Mouse (Mus musculus): ENCODE results near the gene Mrpl47. TPM values are rescaled to one million over a fixed set of nuclear protein-coding genes. Genes with fewer than 3 reads are reported as not detected.

Gene Mrpl47
- 21.4 TPM for polyA plus RNA-seq (2017; shearing (Covaris generic))

DNA sequence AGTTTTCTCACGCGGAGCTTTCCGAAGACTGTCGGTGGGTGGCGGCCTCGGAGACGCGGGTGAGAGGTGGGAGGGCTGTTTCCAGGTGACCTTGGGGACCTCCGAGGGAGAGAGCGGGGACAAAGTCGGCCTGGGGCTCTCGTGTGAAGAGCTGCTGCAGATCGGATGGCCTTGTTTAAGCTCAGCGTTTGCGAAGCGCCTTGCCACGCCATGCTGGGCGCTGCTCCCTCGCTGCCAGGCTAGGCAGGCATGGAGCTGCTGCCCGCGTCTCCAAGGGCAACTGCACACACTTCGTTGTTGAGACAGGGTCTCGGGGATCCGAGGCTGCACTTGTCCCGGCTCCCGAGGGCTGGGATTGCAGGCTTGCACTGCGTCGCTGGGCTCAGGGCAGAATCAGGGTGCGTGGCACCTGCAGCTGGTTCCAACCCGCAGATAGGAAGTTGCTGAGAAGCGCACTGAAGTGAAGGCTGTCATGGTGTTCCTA is at the start of gene Mrpl47:
TSS of gene Mrpl47 (minus strand) at position 434 of the 484 bp plus-strand sequence.

DNA sequence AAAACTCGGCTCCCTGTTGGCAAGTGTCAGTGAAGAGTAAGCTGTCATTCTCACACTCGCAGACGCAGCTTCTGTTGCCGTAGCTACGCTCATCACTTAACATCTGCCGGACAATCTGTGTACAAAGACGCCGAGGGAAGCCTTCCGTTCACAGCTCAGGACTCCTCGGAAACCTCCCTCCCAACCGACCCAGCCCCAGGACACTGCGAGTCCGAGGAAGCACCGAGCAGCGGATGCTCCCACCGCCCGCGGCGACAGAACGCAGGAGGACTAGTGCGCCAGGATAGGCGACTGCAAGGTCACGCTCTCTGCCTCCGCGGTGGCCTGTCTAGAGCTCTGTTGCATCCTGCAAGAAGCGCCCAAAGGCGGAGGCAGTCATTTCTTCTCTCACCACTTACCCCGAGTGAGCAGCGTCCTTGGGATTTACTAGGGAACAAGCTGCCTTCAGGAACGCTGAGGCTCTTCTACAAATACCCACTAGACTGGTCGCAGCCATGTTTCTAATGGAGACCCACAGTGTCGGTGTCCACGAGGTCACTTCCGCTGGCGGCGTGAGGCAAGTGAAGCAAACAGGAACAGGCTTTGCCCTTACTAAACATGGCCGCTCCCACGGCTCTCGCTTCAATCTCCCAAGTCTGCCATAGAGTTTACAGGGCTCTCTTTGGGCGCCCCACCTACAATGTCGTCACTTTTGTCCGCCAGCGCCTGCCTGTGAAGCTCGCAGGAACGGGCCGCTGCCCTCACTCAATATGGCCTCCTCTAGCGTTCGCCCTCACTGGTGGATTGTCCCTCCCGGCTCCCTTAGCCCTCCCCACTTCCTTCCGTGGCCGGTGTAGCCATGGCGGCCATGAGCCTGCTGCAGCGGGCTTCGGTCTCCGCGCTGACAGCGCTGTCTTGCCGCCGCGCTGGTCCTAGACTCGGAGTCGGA is 897 bp downstream of the Mrpl47 start, which contains the start of gene Ndufb5:
TSS of gene Ndufb5 (plus strand) at position 747 of the 928 bp plus-strand sequence.

DNA sequence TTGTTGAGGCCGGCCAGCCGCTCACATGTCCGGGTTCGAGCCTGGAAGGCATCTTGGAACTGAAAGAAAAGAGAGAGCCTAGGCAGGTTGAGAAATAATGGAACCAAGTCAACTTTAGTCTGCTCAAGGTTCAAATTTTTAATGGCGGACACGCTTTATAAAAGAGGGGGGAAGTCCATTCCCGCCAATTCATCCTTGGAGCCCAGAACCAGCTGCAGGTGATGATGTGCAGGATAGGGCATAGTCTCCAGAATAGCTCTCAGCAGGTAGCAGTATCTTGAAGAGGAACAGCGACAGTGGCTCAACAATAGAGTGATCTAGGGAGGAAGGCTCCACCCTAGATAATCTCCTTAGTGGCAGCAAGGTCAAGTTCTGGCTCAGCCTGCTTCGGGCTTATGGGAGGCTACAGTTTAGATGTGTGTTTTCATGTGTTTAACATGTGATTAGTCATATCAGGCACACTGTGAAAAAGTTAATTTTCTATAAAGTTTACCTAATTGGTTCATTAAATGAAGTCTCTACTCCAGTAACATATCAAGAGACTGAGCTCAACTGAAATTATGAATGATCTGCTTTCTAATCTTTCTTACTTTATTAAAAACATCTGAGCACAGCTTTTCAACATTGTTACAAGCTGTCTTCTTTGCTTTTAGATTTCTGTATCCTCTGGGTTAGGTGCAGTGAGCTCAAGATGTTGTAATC is 31.6 kb downstream of the Mrpl47 start, which contains the start of gene Actl6a:
TSS of gene Actl6a (plus strand) at position 652 of the 702 bp plus-strand sequence.

Other genes with a start within 250 kb of the Mrpl47 start
- not detected for gene Kcnmb3, start 245.4 kb downstream of the Mrpl47 start, polyA plus RNA-seq (2017; shearing (Covaris generic))
- gene Zfp639, start 227.3 kb downstream of the Mrpl47 start, polyA plus RNA-seq (2017; shearing (Covaris generic)): 77.1 TPM
- 18.3 TPM for gene Mfn1, start 208.1 kb downstream of the Mrpl47 start, polyA plus RNA-seq (2017; shearing (Covaris generic))
- 1.3 TPM for gene Gnb4, start 121.0 kb downstream of the Mrpl47 start, polyA plus RNA-seq (2017; shearing (Covaris generic))
- gene Actl6a, start 31.3 kb downstream of the Mrpl47 start, polyA plus RNA-seq (2017; shearing (Covaris generic)): 78.7 TPM
- 113 TPM for gene Ndufb5, start 615 bp downstream of the Mrpl47 start, polyA plus RNA-seq (2017; shearing (Covaris generic))
- gene Usp13, start 79.9 kb upstream of the Mrpl47 start, polyA plus RNA-seq (2017; shearing (Covaris generic)): 0.22 TPM